Mouse (Mus musculus) ovary, postnatal 10 days (tissue): ENCODE results near the gene Large2.

Experiments used
- DNase-seq: peaks from one replicate; pipeline ENCODE4 v3.0.0; 2022; ENCODE audit warnings: low spot score

Gene Large2

DNA sequence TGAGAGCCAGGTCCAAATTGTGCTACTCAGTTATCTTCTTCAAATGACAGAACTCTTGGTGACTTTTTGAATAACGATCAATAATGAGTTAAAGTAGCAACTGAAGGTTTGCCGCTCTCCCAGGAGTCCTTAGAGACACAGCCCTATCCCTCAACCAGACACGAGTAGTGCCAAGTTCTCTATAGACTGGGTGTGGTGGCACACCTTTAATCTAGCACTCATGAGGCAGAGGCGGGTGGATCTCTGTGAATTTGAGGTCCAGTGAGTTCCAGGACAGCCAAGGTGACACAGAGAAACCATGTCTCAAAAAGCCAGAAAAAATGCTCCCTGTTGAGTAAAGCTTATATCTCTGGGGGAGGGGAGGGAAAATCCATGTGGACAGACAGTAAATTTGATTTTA is 47.1 kb downstream of the Large2 start:
- DNase-seq, result no peak

DNA sequence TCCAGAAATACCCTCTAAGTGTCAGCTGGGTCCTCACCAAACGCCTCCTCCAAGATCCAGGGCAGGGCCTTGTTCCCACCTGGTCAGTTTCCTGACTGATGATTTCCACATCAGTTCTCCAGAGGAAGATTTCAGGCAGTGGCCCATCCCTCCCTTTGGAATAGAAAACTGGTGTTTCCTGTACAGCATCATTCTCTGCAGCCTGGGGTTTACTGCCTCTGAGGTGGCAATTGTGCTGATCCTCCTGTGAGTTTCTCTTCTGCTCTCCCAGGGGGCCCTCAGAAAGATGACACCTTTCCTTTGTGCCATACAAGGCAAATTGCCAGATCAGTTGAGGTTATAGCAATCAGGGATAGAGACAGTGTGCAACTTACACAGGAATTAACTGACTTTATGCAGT is 48.4 kb downstream of the Large2 start:
- DNase-seq, result no peak

DNA sequence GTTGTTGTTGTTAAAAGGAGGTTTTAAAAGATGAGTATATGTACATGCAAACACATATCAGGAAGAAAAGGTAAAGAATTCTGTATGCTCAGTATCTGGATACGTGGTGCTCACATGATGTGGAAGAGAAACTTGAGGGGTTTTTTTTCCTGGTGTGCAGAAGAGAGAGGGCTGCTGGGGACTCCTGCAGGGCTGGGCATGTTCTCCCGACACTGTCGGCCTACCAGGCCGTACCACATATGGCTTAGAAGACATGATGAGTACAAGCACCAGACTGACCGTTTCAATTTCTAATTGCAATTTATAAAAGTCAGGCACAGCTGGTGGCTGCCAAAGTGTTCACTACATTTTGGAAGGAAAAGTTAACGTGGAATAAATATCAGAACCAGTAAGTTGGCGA is 49.0 kb downstream of the Large2 start:
- DNase-seq, result no peak

- no peak for DNase-seq
Measured at GRCm38 (mm10) chr2:92322669-92323068, 52.0 kb downstream of the Large2 start.

GRCm38 (mm10) chr2:92317228-92317627 is 57.4 kb downstream of the Large2 start:
- DNase-seq, result no peak

DNA sequence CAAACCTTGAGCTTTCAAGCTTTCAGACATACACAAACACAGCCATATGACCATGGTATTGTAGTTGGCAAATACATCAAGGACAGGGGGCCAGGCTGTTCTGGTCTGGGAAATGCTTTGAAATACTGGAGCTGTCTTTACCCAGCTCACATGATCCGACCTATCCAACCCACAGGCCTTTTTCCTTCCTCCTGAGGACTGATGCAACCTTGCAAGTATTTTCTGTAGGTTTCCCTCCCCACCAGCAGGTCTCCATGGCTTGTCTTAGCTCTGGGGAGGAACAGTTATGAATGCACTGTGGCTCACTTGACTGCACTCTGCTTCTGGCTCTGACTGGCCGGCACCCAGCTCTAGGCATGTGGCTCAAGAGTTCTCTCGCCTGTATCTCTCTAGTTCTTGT is 58.0 kb downstream of the Large2 start:
- DNase-seq, result no peak
